Mouse (Mus musculus): ENCODE measurements around the gene Rspo3. TPM values are rescaled to one million over a fixed set of nuclear protein-coding genes. Genes with fewer than 3 reads are reported as not detected.

Gene Rspo3
- polyA plus RNA-seq, 1 experiment from 2014 or later, result 6.1 TPM

- no peak overlapping the region for H3K9ac ChIP-seq
Observed at GRCm38 (mm10) chr10:29424571-29424970, 111.1 kb downstream of the Rspo3 start.

GRCm38 (mm10) chr10:29414361-29414760 is 121.3 kb downstream of the Rspo3 start:
- no peak for ATAC-seq
- H3K9me3 ChIP-seq (replicated peaks), result no peaks in the 10 kb centered on the region
- H3K4me3 ChIP-seq, result no peak overlapping the region
- no peak overlapping the region for H3K9ac ChIP-seq
- no peak overlapping the region for H3K4me2 ChIP-seq
- H3K36me3 ChIP-seq, result no peaks in the 10 kb centered on the region
- H3K4me1 ChIP-seq, result no peaks in the 10 kb centered on the region
- H3K27ac ChIP-seq, result no peak overlapping the region
- H3K27me3 ChIP-seq (replicated peaks), result no peaks in the 10 kb centered on the region
- 40% methylated on average over 2 of the region's 2 CpGs for WGBS (ENCODE audit: insufficient replicate concordance)

More at GRCm38 (mm10) chr10:29424571-29424970, 111.1 kb downstream of the Rspo3 start:
- Histone ChIP-seq H3K4me2 (no peak overlapping the region), H3K36me3 (no peaks in the 10 kb centered on the region), H3K27me3 (replicated peaks) (no peaks in the 10 kb centered on the region), H3K9me3 (replicated peaks) (no peaks in the 10 kb centered on the region), H3K27ac (no peak overlapping the region), H3K4me1 (no peaks in the 10 kb centered on the region), H3K4me3 (no peak overlapping the region)
- WGBS (ENCODE audit: insufficient replicate concordance), result 62% methylated on average over 2 of the region's 2 CpGs
- no peak for ATAC-seq

- no peak overlapping the region for H3K27ac ChIP-seq
- no peak overlapping the region for H3K9ac ChIP-seq
- 57% methylated on average over 8 of the region's 8 CpGs for WGBS (ENCODE audit: insufficient replicate concordance)
- H3K4me2 ChIP-seq, result no peak overlapping the region
- no peak overlapping the region for H3K4me3 ChIP-seq
- H3K4me1 ChIP-seq, result no peaks in the 10 kb centered on the region
- no peaks in the 10 kb centered on the region for H3K9me3 ChIP-seq (replicated peaks)
- H3K27me3 ChIP-seq (replicated peaks), result no peaks in the 10 kb centered on the region
- no peaks in the 10 kb centered on the region for H3K36me3 ChIP-seq
- ATAC-seq, result no peak
Observed at GRCm38 (mm10) chr10:29402656-29403268, 132.9 kb downstream of the Rspo3 start.

Other genes with a start within 250 kb of the Rspo3 start
- gene Echdc1, start 222.7 kb downstream of the Rspo3 start, polyA plus RNA-seq (2016; fragmentation: Nextera tagmentation; extraction: Ambion mirVana), result 29.1 and 30.2 TPM in 2 replicates
- gene Rnf146, start 173.4 kb downstream of the Rspo3 start, polyA plus RNA-seq (2016; fragmentation: Nextera tagmentation; extraction: Ambion mirVana), result 17.5 and 18.7 TPM in 2 replicates

Data from liver, embryonic 12.5 days (tissue).